Mouse (Mus musculus) neural tube, embryonic 15.5 days (tissue): ENCODE measurements around the gene Tk1. TPM values are rescaled to one million over a fixed set of nuclear protein-coding genes. Genes with fewer than 3 reads are reported as not detected.
A peak's percentile ranks its signal among the peaks of the same experiment; 100 is the strongest.

Experiments
- ATAC-seq: fragments of 200-750 bp; cut with Nextera tagmentation; 2 replicates; pipeline ENCODE4 v1.8.0; 2017; ENCODE audit warnings: mild to moderate bottlenecking, moderate TSS enrichment, moderate library complexity; ENCODE audit not compliant: low FRiP score
- H3K27ac ChIP-seq: fragments of 300-500 bp; sonication (generic); replicated peaks from 2 replicates; pipeline ENCODE4 v1.5.1; 2015; ENCODE audit warnings: mild to moderate bottlenecking, inconsistent platforms
- H3K27me3 ChIP-seq: fragments of 300-500 bp; sonication (generic); replicated peaks from 2 replicates; pipeline ENCODE4 v1.6.1; 2015; ENCODE audit warnings: inconsistent platforms
- H3K36me3 ChIP-seq: fragments of 300-500 bp; sonication (generic); 2 replicates; pipeline ENCODE4 v1.6.1; 2015; ENCODE audit warnings: inconsistent platforms
- H3K4me1 ChIP-seq: fragments of 300-500 bp; sonication (generic); 2 replicates; pipeline ENCODE4 v1.6.1; 2015; ENCODE audit warnings: inconsistent platforms
- H3K4me2 ChIP-seq: fragments of 300-500 bp; sonication (generic); 2 replicates; pipeline ENCODE4 v1.6.1; 2015; ENCODE audit warnings: inconsistent platforms, mild to moderate bottlenecking, moderate library complexity
- H3K4me3 ChIP-seq: fragments of 300-500 bp; sonication (generic); replicated peaks from 2 replicates; pipeline ENCODE4 v1.5.1; 2015; ENCODE audit warnings: mild to moderate bottlenecking, inconsistent platforms
- H3K9ac ChIP-seq: fragments of 300-500 bp; sonication (generic); replicated peaks from 2 replicates; pipeline ENCODE4 v1.6.1; 2015; ENCODE audit warnings: mild to moderate bottlenecking, inconsistent platforms
- H3K9me3 ChIP-seq: fragments of 300-500 bp; sonication (generic); replicated peaks from 2 replicates; pipeline ENCODE4 v1.6.1; 2016; ENCODE audit warnings: inconsistent platforms
- WGBS: fragments of 180-500 bp; shearing (Covaris S2); methylation state at CpG from one replicate; pipeline ENCODE4 v1.1.7; 2015; ENCODE audit warnings: mixed read lengths; 5-methylcytosine and 5-hydroxymethylcytosine counted together
- polyA plus RNA-seq: library from polyadenylated mRNA; unstranded; fragments of >200 nt; fragmentation: Nextera tagmentation; extraction: Ambion mirVana; gene quantifications from 2 replicates; pipeline ENCODE4 v1.2.1, GENCODE M21; 2015

Gene Tk1
- polyA plus RNA-seq, 1 experiment from 2014 or later: 15.6 TPM

DNA sequence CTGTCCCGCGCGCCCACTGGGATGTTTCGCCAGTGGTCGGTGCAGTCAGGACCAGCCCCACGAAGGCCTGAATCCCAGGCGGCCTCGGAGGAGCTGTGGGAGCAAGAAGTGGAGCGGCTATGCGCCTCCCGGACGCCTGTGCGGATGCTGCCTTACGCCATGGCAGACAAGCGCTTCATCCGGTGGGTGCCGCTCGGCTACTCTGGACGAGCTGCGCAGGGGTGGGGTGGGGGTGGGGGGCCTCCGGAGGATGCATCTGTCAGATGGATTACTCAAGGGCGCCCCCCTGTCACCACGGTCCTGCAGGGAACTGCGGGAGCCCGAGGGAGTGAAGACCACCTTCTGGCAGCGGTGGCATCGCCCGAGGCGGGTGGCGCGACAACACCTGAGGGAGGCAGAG is 42.8 kb downstream of the Tk1 start:
- Histone ChIP-seq H3K9ac (peak overlapping the region; percentile 8; the same call in 1 of the 2 replicates), H3K4me1 (peaks cover 44% of the 10 kb centered on the region), H3K4me2 (peak overlapping the region; percentile 59), H3K36me3 (no peaks in the 10 kb centered on the region), H3K27ac (no peak overlapping the region), H3K9me3 (no peaks in the 10 kb centered on the region), H3K27me3 (peaks cover 33% of the 10 kb centered on the region), H3K4me3 (peak overlapping the region; percentile 29)
- WGBS: 7% methylated on average over 28 of the region's 31 CpGs
- ATAC-seq: peak; percentile 46; the same call in 1 of the 2 replicates

- no peak overlapping the region for H3K27ac ChIP-seq
- H3K4me2 ChIP-seq: peak overlapping the region; percentile 59
- WGBS: 56% methylated on average over 9 of the region's 9 CpGs
- no peaks in the 10 kb centered on the region for H3K9me3 ChIP-seq
- H3K9ac ChIP-seq: peak overlapping the region; percentile 8; the same call in 1 of the 2 replicates
- H3K36me3 ChIP-seq: no peaks in the 10 kb centered on the region
- H3K27me3 ChIP-seq: peaks cover 33% of the 10 kb centered on the region
- peak overlapping the region; percentile 29 for H3K4me3 ChIP-seq
- no peak for ATAC-seq
- peaks cover 44% of the 10 kb centered on the region for H3K4me1 ChIP-seq
These were observed 43.2 kb downstream of the Tk1 start for GRCm38 (mm10) chr11:117782705-117783034.

DNA sequence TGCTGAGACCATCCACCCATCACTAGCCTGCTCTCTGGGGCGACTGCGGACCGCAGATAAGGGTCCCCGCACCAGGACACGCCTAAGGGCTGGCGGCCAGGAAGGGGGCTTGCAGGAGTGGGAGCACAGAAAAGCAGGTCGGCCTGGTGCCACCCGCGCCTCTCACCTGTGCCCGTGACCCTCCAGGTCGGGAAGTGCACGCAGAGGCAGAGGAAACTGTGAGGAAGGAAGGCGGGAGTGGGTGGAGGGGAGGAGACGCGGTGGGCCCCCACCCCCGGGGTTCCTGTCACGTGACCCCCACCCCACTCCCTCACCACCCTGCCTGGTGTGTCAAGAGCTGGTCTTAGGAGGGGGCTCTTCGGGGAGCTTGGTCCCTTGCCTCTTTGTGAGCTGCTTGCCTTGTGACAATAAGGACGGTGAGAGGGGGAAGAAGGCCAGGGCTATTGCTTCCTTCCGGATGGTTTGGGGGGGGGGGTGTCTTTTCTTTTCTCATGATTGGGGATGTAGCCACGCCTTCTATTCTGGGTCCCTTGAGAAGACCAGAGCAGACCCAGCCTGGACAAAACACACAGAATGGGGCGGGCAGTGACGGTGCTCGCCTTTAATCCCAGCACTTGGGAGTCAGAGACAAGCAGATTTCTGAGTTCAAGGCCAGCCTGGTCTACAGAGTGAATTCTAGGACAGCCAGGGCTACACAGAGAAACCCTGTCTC is 43.7 kb downstream of the Tk1 start, which contains the start of the genes Tmc8 and Tmc6:
TSS of gene Tmc8 (plus strand) at position 84 of the 712 bp plus-strand sequence.
TSS of gene Tmc6 (minus strand) at position 206 of the 712 bp plus-strand sequence.
- Histone ChIP-seq H3K9me3 (no peaks in the 10 kb centered on the region), H3K4me1 (peaks cover 44% of the 10 kb centered on the region), H3K27me3 (peaks cover 33% of the 10 kb centered on the region), H3K27ac (peak within 1 kb of the TSS; percentile 42), H3K36me3 (no peaks in the 10 kb centered on the region), H3K9ac (peak within 1 kb of the TSS; percentile 8; the same call in 1 of the 2 replicates), H3K4me2 (peak within 1 kb of the TSS; percentile 59), H3K4me3 (peak within 1 kb of the TSS; percentile 29)
- 41% methylated on average over 24 of the region's 24 CpGs for WGBS
- ATAC-seq: no peak

GRCm38 (mm10) chr11:117781199-117781821 is 44.6 kb downstream of the Tk1 start:
- peak overlapping the region; percentile 42 for H3K27ac ChIP-seq
- WGBS: 20% methylated on average over 18 of the region's 18 CpGs
- peaks cover 33% of the 10 kb centered on the region for H3K27me3 ChIP-seq
- no peak for ATAC-seq
- no peak overlapping the region for H3K4me3 ChIP-seq
- H3K9me3 ChIP-seq: no peaks in the 10 kb centered on the region
- H3K4me2 ChIP-seq: peak overlapping the region; percentile 59
- H3K36me3 ChIP-seq: no peaks in the 10 kb centered on the region
- H3K9ac ChIP-seq: no peak overlapping the region
- peaks cover 44% of the 10 kb centered on the region for H3K4me1 ChIP-seq

DNA sequence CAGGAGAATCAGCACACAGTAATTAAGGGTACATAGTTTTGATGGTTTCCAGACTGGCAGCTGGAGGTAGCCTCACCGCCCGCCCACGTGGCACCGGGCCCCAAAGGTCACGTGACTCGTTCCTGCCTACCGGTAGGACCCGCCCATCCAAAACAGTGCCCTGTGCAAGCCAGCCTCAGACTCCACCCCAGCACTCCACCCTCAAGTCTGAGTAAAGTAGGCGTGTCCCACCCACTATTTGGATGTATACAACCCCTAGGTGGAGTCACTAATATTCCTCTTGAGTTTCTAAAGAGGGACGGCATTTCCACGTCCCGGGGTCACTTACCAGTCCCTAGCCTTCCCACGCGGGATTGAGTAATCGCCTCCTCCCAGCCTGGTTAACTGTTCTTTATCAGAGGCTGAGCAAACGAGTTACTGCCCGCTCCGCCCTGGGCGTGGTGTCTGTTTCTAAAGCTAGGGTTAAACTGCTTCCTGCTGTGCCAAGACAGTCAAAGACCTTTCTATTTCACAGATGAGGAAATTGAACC is 45.2 kb downstream of the Tk1 start:
- WGBS: 5% methylated on average over 19 of the region's 19 CpGs
- Histone ChIP-seq H3K27ac (peak overlapping the region; percentile 51; the same call in 1 of the 2 replicates), H3K4me3 (peak overlapping the region; percentile 27), H3K27me3 (peaks cover 33% of the 10 kb centered on the region), H3K36me3 (no peaks in the 10 kb centered on the region), H3K4me2 (peak overlapping the region; percentile 59), H3K9ac (no peak overlapping the region), H3K9me3 (no peaks in the 10 kb centered on the region), H3K4me1 (peaks cover 44% of the 10 kb centered on the region)
- ATAC-seq: no peak

GRCm38 (mm10) chr11:117780199-117780515 is 45.7 kb downstream of the Tk1 start:
- no peak for ATAC-seq
- Histone ChIP-seq H3K4me3 (peak overlapping the region; percentile 27), H3K9ac (peak overlapping the region; percentile 33; the same call in 1 of the 2 replicates), H3K27me3 (peaks cover 33% of the 10 kb centered on the region), H3K9me3 (no peaks in the 10 kb centered on the region), H3K4me1 (peaks cover 44% of the 10 kb centered on the region), H3K27ac (peak overlapping the region; percentile 51), H3K36me3 (no peaks in the 10 kb centered on the region), H3K4me2 (peak overlapping the region; percentile 59)
- 5% methylated on average over 17 of the region's 17 CpGs for WGBS

DNA sequence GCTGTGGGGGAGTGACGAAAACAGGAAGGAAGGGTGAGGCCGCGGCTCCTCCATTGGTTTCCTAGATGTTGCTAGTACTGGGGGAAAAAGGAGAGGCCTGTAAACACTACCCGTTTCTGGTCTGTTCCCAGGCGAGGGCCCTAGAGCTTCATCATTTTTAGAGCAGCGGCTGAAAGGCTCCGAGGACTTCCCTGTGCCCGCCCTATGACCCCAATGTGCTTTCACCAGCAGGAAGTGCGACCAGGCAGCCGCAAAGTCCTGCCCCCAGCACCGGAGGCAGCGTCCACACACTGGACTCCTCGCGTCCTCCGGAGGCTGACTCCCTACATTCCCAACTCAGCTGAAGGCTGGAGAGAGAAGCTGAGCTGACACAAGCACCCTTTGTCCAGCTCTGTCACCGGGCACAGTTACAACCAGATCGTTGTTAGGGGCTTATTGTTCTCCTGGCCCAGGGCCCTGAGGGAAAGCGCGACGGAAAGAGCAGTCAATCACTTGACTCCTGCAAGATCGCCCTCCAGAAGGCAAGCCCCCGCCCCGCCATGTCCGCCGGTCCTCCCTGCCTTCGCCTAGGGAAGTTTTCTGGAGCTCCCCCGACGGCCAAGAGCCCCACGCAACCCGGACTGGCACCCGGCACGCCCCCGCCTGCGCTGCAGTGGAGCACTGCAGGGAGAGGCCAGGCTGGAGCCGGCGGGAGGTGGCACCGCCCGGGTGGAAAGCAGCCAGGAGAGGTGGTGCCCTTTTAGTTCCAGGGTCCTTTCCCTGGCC is 46.3 kb downstream of the Tk1 start:
- peak overlapping the region; percentile 51 for H3K27ac ChIP-seq
- peak overlapping the region; percentile 33; the same call in 1 of the 2 replicates for H3K9ac ChIP-seq
- H3K4me2 ChIP-seq: peak overlapping the region; percentile 59
- ATAC-seq: peak; percentile 28; the same call in 1 of the 2 replicates
- 3% methylated on average over 38 of the region's 38 CpGs for WGBS
- peaks cover 44% of the 10 kb centered on the region for H3K4me1 ChIP-seq
- peaks cover 33% of the 10 kb centered on the region for H3K27me3 ChIP-seq
- H3K9me3 ChIP-seq: no peaks in the 10 kb centered on the region
- peak overlapping the region; percentile 27 for H3K4me3 ChIP-seq
- no peaks in the 10 kb centered on the region for H3K36me3 ChIP-seq

GRCm38 (mm10) chr11:117778851-117779433 is 47.0 kb downstream of the Tk1 start:
- H3K4me3 ChIP-seq: 0 out of 2 replicates have a peak overlapping the region, but pooled peaks have one; percentile 27
- no peak overlapping the region for H3K9ac ChIP-seq
- 54% methylated on average over 12 of the region's 12 CpGs for WGBS
- H3K4me2 ChIP-seq: peak overlapping the region; percentile 59
- no peaks in the 10 kb centered on the region for H3K9me3 ChIP-seq
- H3K27ac ChIP-seq: peak overlapping the region; percentile 51
- peaks cover 31% of the 10 kb centered on the region for H3K27me3 ChIP-seq
- no peaks in the 10 kb centered on the region for H3K36me3 ChIP-seq
- peaks cover 44% of the 10 kb centered on the region for H3K4me1 ChIP-seq
- ATAC-seq: no peak

DNA sequence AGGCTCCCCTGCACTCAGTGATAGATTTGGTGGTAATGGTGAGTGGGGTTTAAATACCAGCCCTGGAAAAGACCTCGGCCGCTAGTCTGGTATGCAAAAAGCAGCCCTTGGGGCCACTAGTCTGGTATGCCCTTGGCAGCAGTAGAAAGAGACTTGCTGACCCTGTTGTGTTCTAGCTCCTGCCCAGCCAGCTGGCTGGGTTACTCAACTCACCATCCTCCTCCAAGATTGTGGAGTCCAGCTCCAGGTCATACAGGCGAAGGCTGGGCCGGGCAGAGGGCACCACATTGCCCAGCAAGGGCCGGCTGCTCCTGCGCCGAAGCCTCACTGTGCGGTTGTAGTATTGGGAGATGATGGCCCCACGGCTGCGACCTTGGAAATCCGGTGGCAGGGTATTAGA is 47.9 kb downstream of the Tk1 start:
- Histone ChIP-seq H3K27ac (no peak overlapping the region), H3K9ac (no peak overlapping the region), H3K9me3 (no peaks in the 10 kb centered on the region), H3K4me2 (no peak overlapping the region), H3K4me1 (peaks cover 39% of the 10 kb centered on the region), H3K4me3 (no peak overlapping the region), H3K36me3 (no peaks in the 10 kb centered on the region), H3K27me3 (peaks cover 27% of the 10 kb centered on the region)
- no peak for ATAC-seq
- WGBS: 94% methylated on average over 11 of the region's 11 CpGs

DNA sequence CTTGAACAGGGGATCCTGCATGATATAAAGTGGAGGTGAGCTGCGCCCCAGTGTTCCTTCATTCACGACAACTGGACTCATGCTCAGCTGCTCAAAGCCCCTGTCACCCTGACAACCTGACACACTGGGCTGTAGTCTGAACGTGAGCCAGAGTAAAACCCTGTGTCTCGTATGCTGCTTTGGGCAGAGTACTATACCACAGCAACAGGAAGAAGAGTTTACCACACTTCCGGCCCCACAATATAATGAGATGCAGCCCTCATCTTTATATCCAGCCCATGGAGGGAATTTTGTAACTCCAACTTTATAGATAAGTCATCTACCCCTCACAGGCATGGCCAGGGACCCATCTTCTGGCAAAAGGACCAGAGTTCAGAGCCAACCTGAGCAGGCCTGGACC is 48.8 kb downstream of the Tk1 start:
- Histone ChIP-seq H3K4me1 (peaks cover 35% of the 10 kb centered on the region), H3K4me2 (no peak overlapping the region), H3K9ac (no peak overlapping the region), H3K27me3 (peaks cover 24% of the 10 kb centered on the region), H3K36me3 (no peaks in the 10 kb centered on the region), H3K9me3 (no peaks in the 10 kb centered on the region), H3K4me3 (no peak overlapping the region), H3K27ac (no peak overlapping the region)
- WGBS: 79% methylated on average over 5 of the region's 5 CpGs
- no peak for ATAC-seq
